Mouse (Mus musculus) stomach, embryonic 14.5 days (tissue): ENCODE results near the gene Irx4. TPM values are rescaled to one million over a fixed set of nuclear protein-coding genes. Genes with fewer than 3 reads are reported as not detected.

Experiments
- ATAC-seq: fragments of 200-750 bp; cut with Nextera tagmentation; 2 replicates; pipeline ENCODE4 v1.8.0; 2017; ENCODE audit warnings: low read depth, moderate TSS enrichment; ENCODE audit not compliant: insufficient number of reproducible peaks, insufficient read depth, low FRiP score
- H3K27ac ChIP-seq: fragments of 300-500 bp; sonication (generic); 2 replicates; pipeline ENCODE4 v1.5.1; 2014; ENCODE audit warnings: mild to moderate bottlenecking, low read length, moderate library complexity, mixed read lengths
- H3K27me3 ChIP-seq: fragments of 300-500 bp; sonication (generic); 2 replicates; pipeline ENCODE4 v1.6.1; 2014; ENCODE audit warnings: low read length, control low read depth, mixed read lengths; ENCODE audit not compliant: control insufficient read depth, insufficient read depth
- H3K36me3 ChIP-seq: fragments of 300-500 bp; sonication (generic); 2 replicates; pipeline ENCODE4 v1.6.1; 2014; ENCODE audit warnings: mild to moderate bottlenecking, control low read depth, low read length, moderate library complexity, mixed read lengths; ENCODE audit not compliant: control insufficient read depth, insufficient read depth
- H3K4me1 ChIP-seq: fragments of 300-500 bp; sonication (generic); 2 replicates; pipeline ENCODE4 v1.6.1; 2014; ENCODE audit warnings: low read length, control low read depth, mixed read lengths; ENCODE audit not compliant: control insufficient read depth, insufficient read depth
- H3K4me2 ChIP-seq: fragments of 300-500 bp; sonication (generic); replicated peaks from 2 replicates; pipeline ENCODE4 v1.6.1; 2014; ENCODE audit warnings: low read depth, low read length, control low read depth
- H3K4me3 ChIP-seq: fragments of 300-500 bp; sonication (generic); 2 replicates; pipeline ENCODE4 v1.5.1; 2014; ENCODE audit warnings: low read depth, low read length, control low read depth
- H3K9ac ChIP-seq: fragments of 300-500 bp; sonication (generic); replicated peaks from 2 replicates; pipeline ENCODE4 v1.6.1; 2014; ENCODE audit warnings: low read depth, mild to moderate bottlenecking, control low read depth, low read length, moderate library complexity, mixed read lengths
- H3K9me3 ChIP-seq: fragments of 300-500 bp; sonication (generic); 2 replicates; pipeline ENCODE4 v1.6.1; 2016; ENCODE audit warnings: low read depth, low read length, control low read depth; ENCODE audit not compliant: control insufficient read depth
- WGBS: fragments of 180-500 bp; shearing (Covaris S2); extraction: QIAGEN DNeasy Blood & Tissue Kit; methylation state at CpG from one replicate; pipeline ENCODE4 v1.1.7; 2014; 5-methylcytosine and 5-hydroxymethylcytosine counted together
- polyA plus RNA-seq: library from polyadenylated mRNA; unstranded; fragments of >200 nt; fragmentation: Nextera tagmentation; extraction: Ambion mirVana; gene quantifications from 2 replicates; pipeline ENCODE4 v1.2.1, GENCODE M21; 2014

Irx4 gene
- polyA plus RNA-seq, result not detected in 2 replicates

DNA sequence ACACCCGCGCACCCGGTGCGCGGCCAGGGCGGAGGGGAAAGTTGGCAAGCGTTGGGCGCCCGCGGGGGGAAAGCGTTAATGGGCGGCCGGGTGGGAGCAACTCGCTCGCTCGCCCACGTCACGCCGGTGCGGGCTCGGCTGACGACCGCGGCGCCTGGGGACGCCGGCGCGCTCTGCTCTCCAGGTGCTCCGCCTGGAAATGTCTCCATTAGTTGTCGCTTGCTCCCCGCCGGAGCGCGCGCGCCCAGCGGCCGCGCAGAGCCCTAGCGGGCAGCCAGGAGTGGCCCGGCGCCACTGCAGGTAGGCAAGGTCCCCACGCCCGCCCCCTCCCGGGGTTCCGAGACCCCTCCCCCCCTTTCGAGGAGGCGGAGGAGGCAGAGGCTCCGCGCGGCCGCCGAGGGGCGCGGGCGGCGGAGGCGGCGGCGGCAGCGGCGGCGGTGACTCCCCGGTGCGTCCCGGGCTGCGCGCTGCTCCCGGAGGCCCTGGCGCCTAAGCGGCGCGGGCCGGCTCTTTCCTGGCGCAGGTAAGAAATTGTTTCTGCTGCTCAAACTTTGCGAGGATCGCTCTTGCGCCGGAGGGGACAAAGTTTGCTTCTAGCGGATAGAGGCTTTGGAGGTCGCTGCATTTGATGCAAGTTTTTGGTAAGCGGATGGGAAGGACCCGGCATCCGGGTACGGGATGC, at the start of gene Irx4:
Gene Irx4, plus strand, starts transcription at position 126 of the 682 bp plus-strand sequence.
- peaks cover 10% of the 10 kb centered on the region for H3K4me1 ChIP-seq
- no peak within 1 kb of the TSS for H3K27ac ChIP-seq
- 1% methylated on average over 76 of the region's 86 CpGs for WGBS
- H3K4me3 ChIP-seq, result peak within 1 kb of the TSS; percentile 31
- ATAC-seq, result no peak
- H3K36me3 ChIP-seq, result no peaks in the 10 kb centered on the region
- H3K4me2 ChIP-seq, result peak within 1 kb of the TSS; percentile 71
- no peak within 1 kb of the TSS for H3K9ac ChIP-seq
- peaks cover 78% of the 10 kb centered on the region for H3K27me3 ChIP-seq
- no peaks in the 10 kb centered on the region for H3K9me3 ChIP-seq

DNA sequence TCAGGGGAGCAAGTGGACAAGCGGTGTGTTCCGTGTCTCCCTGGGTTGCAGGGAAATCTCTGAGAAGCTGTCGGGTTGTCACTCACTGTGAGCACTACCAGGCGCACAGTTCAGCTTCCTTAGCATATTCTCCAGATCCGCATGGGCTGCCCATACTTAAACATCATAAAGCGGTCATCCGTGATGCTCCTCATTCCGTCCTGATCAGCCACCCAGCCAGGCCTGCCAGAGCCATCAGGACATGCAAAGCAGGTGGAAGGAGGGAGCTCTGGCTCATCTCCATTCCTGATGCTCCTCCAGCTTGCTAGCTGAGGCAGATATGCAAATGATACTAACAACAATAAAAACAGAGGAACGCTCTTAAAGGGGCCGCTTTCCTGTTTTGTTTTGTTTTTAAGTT, 46.0 kb upstream of the Irx4 start:
- Histone ChIP-seq H3K27ac (no peak overlapping the region), H3K4me2 (no peak overlapping the region), H3K27me3 (no peaks in the 10 kb centered on the region), H3K9ac (no peak overlapping the region), H3K4me1 (no peaks in the 10 kb centered on the region), H3K4me3 (no peak overlapping the region), H3K9me3 (no peaks in the 10 kb centered on the region; the same call in 1 of the 2 replicates), H3K36me3 (no peaks in the 10 kb centered on the region)
- ATAC-seq, result no peak
- WGBS, result 68% methylated on average over 10 of the region's 10 CpGs

DNA sequence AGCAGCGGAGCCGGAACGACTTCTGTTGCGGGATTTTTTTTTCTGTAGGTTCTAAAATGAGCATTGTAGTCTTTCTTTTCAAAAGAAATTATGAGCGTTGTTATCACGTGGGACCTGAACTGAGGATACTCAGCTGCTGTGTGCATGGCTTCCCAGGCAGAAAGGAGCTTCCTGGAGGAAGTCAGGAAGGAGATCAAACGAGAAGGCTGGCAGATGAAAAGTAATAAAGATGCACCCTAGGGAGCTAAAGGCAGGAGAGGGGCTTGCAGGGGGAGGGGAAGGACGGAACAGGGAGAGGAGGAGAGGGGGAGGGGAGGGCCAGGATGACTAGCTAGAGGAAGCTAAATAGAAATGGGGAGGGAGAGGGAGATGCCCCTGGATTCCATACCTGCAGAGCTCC, 23.8 kb upstream of the Irx4 start:
- Histone ChIP-seq H3K4me3 (no peak overlapping the region), H3K4me1 (no peaks in the 10 kb centered on the region), H3K9ac (no peak overlapping the region), H3K27ac (no peak overlapping the region), H3K9me3 (no peaks in the 10 kb centered on the region), H3K36me3 (no peaks in the 10 kb centered on the region), H3K4me2 (no peak overlapping the region), H3K27me3 (no peaks in the 10 kb centered on the region)
- ATAC-seq, result no peak
- 42% methylated on average over 8 of the region's 8 CpGs for WGBS

DNA sequence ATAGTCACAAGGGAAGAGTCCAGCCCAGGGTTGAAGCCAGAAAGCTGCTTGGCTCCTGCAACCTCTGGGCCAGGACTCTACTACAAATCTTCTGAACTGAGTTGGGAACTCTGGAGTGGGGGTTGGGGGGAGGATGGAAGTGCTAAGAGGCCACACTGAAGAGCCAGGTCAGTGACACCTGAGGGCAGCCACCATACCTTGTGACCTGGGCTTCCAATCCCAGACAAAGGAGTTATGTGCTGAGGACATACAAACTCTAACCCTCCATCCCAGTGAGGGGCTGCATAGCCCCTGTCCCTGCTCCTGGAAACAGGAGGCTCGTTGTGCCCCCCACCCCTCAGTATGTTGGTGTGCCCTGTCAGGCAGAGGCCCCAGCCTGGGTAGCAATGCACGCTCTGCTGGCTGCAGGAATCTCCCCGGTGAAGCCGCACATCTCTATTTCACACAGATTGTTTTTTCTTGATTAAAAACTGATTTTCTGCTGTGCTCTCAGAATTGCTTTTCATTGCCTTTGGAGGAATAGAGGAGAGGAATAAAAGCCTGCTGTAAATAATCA, 21.0 kb upstream of the Irx4 start:
- no peaks in the 10 kb centered on the region for H3K4me1 ChIP-seq
- H3K36me3 ChIP-seq, result no peaks in the 10 kb centered on the region
- no peak overlapping the region for H3K4me3 ChIP-seq
- H3K9me3 ChIP-seq, result no peaks in the 10 kb centered on the region
- no peak for ATAC-seq
- H3K27ac ChIP-seq, result no peak overlapping the region
- no peak overlapping the region for H3K9ac ChIP-seq
- no peaks in the 10 kb centered on the region for H3K27me3 ChIP-seq
- 84% methylated on average over 4 of the region's 4 CpGs for WGBS
- no peak overlapping the region for H3K4me2 ChIP-seq

DNA sequence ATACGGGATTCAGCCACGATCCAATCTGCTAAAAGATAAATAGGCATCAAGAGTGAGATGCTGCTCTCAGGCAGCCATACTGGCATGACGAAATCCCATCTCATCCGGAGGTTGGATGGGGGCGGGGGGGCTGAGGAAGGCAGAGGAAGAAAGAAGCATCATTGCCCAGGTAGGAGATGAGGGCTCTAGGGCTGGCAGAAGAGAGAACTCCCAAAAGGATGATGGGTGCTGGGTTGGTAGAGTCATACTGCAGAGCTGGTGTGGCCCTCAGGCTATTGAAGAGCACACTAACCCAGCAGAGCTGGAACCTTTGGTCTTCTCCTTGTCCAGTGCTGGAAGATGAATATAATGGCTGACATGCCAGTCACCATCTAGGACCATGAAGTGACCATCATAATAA, 17.7 kb upstream of the Irx4 start:
- 87% methylated on average over 5 of the region's 5 CpGs for WGBS
- H3K4me2 ChIP-seq, result no peak overlapping the region
- no peaks in the 10 kb centered on the region for H3K27me3 ChIP-seq
- no peak overlapping the region for H3K4me3 ChIP-seq
- H3K9ac ChIP-seq, result no peak overlapping the region
- no peak for ATAC-seq
- no peaks in the 10 kb centered on the region for H3K4me1 ChIP-seq
- H3K27ac ChIP-seq, result no peak overlapping the region
- no peaks in the 10 kb centered on the region for H3K36me3 ChIP-seq
- H3K9me3 ChIP-seq, result no peaks in the 10 kb centered on the region

DNA sequence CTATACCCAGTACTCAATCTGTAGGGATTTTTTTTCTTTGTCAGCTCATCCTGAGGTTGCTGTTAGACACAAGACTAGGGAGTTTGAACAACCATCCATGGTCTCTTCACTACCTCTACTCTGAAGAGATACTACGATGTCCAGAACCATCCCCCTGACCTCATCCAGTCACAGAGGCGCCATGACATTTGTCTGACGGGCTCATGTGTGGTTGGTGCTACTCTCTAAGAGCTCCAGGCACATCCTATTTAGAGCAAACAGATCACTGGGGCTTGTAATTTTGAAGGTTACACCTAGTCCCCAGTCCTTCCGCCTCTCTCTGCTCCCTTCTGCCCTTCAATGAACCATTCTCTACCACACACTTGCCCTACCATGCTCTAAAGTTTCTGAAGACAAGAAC, 13.3 kb upstream of the Irx4 start:
- no peak overlapping the region for H3K27ac ChIP-seq
- H3K4me1 ChIP-seq, result no peaks in the 10 kb centered on the region
- no peak overlapping the region for H3K4me2 ChIP-seq
- no peak overlapping the region for H3K9ac ChIP-seq
- WGBS, result 90% methylated on average over 4 of the region's 4 CpGs
- no peaks in the 10 kb centered on the region for H3K36me3 ChIP-seq
- no peak for ATAC-seq
- H3K27me3 ChIP-seq, result no peaks in the 10 kb centered on the region
- H3K9me3 ChIP-seq, result no peaks in the 10 kb centered on the region
- H3K4me3 ChIP-seq, result no peak overlapping the region

DNA sequence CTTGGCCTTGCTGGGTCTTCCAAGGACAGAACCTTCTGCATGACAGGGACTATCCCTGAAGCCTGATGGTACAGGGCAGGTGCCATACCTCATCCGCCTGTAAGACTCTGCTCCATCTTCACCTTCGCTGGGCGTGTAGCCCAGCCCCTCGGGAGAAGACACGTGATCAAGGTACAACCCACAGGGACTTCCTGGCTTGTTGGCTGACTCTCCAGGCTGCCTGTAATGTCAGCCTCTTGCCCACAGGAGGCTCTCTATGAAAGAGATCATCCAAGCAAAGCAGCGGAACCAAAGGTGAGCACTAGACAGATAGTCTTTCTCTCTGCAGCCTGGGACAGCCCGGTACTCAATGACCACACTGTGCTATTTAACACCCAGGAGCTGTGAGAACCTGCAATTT, 9.1 kb upstream of the Irx4 start:
- Histone ChIP-seq H3K4me1 (no peaks in the 10 kb centered on the region), H3K27me3 (no peaks in the 10 kb centered on the region; the same call in 1 of the 2 replicates), H3K9ac (no peak overlapping the region), H3K9me3 (no peaks in the 10 kb centered on the region), H3K4me3 (no peak overlapping the region), H3K27ac (no peak overlapping the region), H3K36me3 (no peaks in the 10 kb centered on the region), H3K4me2 (no peak overlapping the region)
- 25% methylated on average over 7 of the region's 7 CpGs for WGBS
- ATAC-seq, result no peak

DNA sequence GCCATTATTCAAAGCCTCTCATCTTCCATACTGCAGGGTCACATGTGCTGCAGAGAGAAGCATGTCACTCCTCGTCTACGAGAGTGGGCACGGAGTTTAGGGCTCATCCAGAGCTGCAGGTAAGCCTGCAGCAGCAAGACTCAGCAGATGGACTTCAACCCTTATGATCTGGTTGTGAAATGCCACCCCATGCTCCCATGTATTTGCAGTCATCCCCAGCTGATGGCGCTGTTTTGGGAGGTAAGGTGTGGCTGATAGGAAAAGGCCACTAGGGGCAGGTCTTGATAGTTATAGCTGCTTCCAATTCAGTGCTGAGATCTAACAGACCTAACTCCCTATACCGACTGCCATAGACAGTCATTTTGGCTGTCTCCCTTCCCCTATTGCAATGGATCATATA, 8.3 kb upstream of the Irx4 start:
- Histone ChIP-seq H3K27me3 (no peaks in the 10 kb centered on the region; the same call in 1 of the 2 replicates), H3K4me1 (no peaks in the 10 kb centered on the region), H3K27ac (no peak overlapping the region), H3K9me3 (no peaks in the 10 kb centered on the region), H3K4me3 (no peak overlapping the region), H3K9ac (no peak overlapping the region), H3K36me3 (no peaks in the 10 kb centered on the region), H3K4me2 (no peak overlapping the region)
- no peak for ATAC-seq
- WGBS, result 56% methylated on average over 5 of the region's 5 CpGs

DNA sequence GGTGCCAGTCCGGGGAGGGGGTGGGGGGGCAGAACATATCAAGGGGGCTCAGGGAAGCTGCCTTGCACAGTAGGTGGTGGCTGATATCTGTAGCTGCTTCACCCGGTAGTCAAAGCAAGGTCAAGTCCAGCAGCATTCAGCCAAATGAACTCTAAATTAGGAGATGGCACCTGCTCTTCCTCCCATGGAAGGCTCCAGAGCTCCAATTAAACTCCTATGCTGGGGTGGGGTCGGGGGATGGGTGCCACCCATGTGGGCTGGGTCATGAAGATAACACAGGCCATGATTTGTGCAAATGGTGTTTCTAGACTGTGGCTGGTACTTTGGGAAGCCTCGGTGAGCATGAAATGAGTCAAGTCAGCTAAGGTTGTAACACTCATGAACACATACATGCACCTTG, 1.9 kb upstream of the Irx4 start:
- H3K9ac ChIP-seq, result no peak overlapping the region
- no peak overlapping the region for H3K27ac ChIP-seq
- H3K9me3 ChIP-seq, result no peaks in the 10 kb centered on the region
- no peak overlapping the region for H3K4me3 ChIP-seq
- H3K36me3 ChIP-seq, result no peaks in the 10 kb centered on the region
- peaks cover 59% of the 10 kb centered on the region for H3K27me3 ChIP-seq
- no peak for ATAC-seq
- H3K4me1 ChIP-seq, result peaks cover 5% of the 10 kb centered on the region
- 51% methylated on average over 4 of the region's 4 CpGs for WGBS
- no peak overlapping the region for H3K4me2 ChIP-seq
